Mouse (Mus musculus): ENCODE measurements around the gene Coq10b.
"Not testable (repeated sequence)": the region's sequence is repeated elsewhere in the genome, so short reads cannot be mapped to it uniquely, and the experiment has no call there.

Coq10b gene

GRCm38 (mm10) chr1:55058383-55058782 is 5.8 kb downstream of the Coq10b start:
- DNase-seq: not testable (repeated sequence)

- DNase-seq: no peak
Measured at GRCm38 (mm10) chr1:55061099-55061498, 8.5 kb downstream of the Coq10b start.

GRCm38 (mm10) chr1:55061772-55062171 is 9.2 kb downstream of the Coq10b start:
- DNase-seq: no peak

DNA sequence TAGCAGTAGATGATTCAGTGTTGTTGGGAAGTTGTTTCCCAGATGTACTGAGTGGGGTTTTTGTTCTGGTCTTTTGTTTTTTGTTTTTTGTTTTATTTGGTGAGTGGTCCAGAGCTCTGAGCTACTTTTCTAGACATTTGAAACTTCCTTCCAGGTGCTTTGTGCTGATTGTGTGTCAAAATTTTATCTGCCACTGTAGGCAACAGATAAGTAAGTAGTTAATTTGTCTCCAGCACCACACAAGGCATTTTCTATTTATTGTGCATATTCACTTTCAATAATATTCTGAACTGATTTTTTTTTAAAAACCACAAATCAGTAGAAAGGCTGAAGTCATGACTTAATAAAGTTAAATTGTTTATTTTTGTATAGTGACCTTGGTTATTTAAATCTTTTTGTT is 19.8 kb downstream of the Coq10b start:
- not testable (repeated sequence) for DNase-seq

DNA sequence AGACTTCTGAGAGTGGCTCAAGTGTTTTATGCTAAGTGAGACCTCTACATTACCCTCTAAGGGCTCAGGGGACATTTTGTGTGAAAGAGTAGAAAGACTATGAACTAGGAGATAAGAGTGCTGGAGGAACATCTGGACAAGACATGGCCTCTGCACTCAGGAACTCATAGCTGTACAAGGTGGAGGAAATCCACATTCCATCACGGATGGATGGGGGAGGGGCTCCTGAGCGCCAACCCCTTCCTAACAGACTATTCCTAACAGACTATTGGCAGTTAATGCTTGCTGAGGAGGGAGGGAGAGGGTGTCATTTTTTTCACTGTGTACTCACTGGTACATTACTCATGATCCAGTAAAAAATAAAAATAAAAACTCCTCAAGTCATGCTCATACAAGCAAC is 22.2 kb downstream of the Coq10b start:
- DNase-seq: peak; percentile 20 to 53

DNA sequence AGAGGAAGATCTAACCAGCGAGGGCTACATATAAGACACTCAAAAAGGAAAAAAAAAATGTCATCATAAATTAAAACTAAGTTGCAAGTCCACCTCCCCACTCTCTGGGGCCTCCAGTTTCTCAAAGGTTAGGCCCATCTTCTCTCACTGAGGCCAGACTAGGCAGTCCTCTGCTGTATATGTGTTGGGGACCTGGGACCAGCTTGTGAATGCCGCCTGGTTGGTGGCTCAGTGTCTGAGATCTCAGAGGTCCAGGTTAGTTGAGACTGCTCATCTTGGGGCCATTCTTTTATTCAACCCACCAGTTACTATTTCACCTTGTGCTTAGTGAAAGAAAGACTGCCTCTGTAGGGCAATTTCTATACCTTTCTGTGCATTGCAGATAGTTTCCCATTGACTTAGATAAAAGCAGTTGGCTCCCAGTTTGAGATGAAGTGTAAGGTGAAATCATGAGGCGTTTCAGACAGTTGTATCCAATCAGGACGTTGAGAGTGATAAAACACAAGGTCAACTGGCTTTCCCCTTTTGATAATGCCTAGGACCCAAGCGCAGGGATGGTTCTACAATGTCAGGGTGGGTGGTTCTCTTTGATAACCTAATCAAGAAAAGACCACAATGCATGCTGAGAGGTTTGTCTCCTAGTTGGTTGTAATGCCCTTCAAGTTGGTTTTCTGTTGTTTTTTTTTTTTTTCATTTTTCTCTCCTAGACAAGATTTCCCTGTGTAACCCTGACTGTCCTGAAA is 23.3 kb downstream of the Coq10b start:
- no peak for DNase-seq

GRCm38 (mm10) chr1:55076395-55076743 is 23.8 kb downstream of the Coq10b start:
- DNase-seq: no peak

- peak in 1 of 2 experiments; percentile 14 for DNase-seq
Measured at GRCm38 (mm10) chr1:55076849-55077516, 24.4 kb downstream of the Coq10b start.

DNA sequence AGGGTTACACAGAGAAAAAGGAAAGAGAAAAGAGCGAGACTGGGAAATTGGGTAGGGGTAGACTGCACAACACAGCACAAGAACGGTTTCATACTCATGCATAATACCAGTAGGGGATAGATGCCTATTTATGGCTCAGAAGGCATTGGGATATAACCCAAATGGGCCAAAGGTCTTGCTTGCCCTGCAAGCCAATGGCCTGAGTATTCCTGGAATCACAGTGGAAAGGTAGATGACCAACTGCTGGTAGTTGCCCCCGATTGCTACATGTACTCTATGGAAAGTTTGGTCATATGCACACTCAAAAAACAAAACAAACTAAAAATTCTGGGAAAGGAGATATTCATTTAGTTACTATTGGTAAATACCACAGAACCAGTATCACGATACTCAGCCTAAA is 27.1 kb downstream of the Coq10b start:
- DNase-seq: no peak

DNA sequence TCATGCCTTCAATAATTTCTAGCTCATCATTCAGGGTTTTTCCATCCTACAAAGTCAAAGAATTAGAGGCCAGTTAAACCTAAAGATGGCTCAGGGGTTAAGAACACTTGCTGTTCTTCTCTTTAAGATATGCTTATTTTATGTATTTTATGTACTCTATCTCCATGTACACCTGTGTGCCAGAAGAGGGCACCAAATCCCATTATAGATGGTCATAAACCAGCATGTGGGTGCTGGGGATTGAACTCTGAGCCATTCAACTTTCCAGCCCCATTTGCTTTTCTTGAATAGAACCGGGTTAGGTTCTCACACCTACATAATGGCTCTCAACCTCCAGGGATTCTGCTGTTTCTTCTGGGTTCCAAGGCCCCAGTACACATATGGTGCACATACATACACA is 29.5 kb downstream of the Coq10b start:
- DNase-seq: no peak

DNA sequence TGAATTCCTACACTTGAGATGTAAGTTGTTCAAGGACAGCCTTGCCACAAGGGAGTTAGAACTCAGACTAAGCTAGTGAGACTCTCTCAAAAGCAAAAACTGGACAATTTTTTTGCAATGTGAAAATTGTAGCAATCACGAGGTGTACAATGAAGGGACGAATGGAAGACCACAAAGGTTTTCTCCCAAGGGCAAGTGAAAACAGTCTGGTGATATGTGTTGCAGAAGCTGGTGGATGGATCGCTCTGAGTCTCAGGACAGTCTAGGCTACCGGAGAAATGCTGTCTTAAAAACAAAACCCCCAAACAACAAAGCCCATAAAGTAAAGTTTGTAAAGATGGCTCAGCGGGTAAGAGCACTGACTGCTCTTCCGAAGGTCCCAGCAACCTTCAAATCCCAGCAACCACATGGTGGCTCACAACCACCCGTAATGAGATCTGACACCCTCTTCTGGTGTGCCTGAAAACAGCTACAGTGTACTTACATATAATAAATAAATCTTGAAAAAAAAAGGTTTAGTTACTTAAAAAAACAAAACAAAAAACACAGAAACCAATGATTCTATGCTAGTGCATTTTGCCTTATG is 33.3 kb downstream of the Coq10b start:
- DNase-seq: no peak

DNA sequence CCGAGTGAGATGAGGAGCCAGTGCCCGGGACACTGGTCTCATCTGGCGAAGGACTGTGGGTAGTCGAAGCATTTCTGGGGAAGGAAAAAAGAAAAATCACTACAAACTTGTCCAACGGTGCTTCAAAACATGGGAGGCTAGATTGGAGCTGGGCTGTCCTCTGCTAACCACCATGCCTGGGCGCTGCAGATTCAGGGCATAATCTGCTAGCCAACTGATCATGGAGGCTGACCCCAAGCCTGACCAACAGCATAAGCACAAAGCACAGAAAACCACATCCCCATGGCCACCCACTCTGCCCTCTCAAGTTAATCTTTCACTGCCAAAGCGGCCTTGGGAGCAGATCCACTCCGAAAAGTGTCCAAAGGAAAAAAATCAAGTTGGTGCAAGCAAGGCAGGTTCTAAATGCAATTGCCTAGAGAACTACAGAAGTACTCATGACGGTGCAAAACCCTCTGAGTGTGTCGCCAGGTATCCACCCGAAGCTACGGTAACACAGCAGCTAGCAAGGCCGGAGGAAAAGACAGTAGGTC is 34.4 kb downstream of the Coq10b start:
- peak; percentile 61 to 83 for DNase-seq

DNA sequence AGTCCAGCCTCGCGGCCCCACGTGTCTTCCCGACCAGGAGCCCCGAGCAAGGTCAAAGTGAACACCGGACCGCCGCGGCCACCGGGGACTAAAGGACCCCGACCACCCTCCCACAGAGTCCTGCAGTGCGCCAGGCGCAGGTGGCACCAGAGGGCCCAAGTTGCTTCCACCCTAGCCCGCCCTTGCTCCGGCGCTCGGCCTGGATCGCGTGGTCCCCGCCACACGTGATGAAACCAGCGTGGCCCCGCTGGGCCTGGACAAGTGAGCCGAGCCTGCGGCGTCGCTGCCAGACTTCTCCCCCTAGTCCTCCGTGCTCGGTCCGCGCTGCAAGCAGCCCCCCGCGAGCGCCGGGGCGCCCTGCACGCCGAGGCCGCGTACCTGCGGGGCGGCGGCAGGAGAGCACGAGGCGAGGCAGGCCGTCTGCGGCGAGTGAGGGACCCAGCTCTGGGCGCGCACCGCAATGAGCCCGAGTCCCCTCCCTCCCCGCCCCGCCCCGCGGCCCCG is 34.9 kb downstream of the Coq10b start:
- DNase-seq: peak in 1 of 2 experiments; percentile 50

DNA sequence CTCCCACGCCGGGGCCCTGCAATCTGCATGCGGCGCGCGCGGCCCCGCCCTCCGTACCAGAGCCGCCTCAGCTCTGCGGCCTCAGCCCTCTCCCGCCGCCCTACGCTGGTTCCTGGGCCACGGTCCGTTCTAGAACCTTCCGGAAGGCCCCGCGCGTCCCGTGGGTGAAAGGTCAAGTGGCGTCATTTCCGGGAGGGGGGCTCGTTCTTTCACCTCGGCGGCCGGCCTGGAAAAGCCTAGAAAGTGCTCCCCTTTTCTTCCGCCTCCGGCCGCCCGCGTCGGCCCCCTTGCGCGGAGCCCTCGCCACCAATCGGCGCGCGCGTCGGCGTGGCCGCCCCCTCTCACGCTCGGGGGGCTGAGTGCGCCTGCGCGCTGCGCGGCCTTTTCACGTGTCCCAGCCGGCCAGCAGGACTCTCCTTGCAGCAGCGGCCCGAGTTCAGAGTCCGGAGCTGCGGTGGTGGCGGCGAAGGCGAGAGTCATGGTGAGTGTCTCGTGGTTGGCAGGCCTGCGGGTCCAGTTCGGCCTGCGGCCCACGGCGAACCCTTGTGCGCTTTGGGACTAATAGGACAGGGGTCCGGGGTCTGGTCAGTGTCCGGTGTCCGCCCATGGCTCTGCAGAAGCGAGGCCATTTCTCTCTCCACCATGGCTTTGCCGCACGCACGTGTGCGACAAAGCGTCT is 35.5 kb downstream of the Coq10b start, which contains the start of the genes Hspe1 and Hspd1:
Gene Hspe1, plus strand, starts transcription at position 201 of the 679 bp plus-strand sequence.
Gene Hspd1, minus strand, starts transcription at position 312 of the 679 bp plus-strand sequence.
- DNase-seq: peak; percentile 98 to 99

GRCm38 (mm10) chr1:55088611-55089497 is 36.3 kb downstream of the Coq10b start:
- DNase-seq: no peak

GRCm38 (mm10) chr1:55089498-55090064 is 37.0 kb downstream of the Coq10b start:
- DNase-seq: no peak

GRCm38 (mm10) chr1:55092056-55092455 is 39.5 kb downstream of the Coq10b start:
- no peak for DNase-seq

- no peak for DNase-seq
Measured at GRCm38 (mm10) chr1:55092469-55092868, 39.9 kb downstream of the Coq10b start.

- no peak for DNase-seq
Measured at GRCm38 (mm10) chr1:55106919-55107585, 54.5 kb downstream of the Coq10b start.

DNA sequence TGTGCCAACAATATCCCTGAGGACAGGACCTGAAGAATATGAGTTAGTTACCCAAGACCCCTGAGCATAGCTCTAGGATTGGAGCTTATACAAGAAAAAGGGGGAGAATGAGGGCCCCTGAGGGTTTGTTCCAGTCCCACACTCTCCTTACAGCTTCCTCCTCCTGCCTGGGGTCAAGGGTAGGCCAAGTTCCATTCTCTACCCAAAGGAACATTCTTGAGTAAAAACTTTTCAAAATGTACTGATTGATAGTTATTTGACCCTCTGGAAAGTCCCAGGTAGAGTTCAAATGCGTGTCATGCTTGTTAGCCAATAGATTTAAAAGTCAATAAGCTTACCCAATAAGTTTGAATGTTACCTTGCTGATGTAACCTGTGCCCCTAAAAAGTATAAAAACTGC is 55.1 kb downstream of the Coq10b start:
- DNase-seq: no peak

- DNase-seq: no peak
Measured at GRCm38 (mm10) chr1:55108473-55108872, 55.9 kb downstream of the Coq10b start.
